Mouse (Mus musculus): Measurements from ENCODE around the gene Erich2.

The Erich2 gene

DNA sequence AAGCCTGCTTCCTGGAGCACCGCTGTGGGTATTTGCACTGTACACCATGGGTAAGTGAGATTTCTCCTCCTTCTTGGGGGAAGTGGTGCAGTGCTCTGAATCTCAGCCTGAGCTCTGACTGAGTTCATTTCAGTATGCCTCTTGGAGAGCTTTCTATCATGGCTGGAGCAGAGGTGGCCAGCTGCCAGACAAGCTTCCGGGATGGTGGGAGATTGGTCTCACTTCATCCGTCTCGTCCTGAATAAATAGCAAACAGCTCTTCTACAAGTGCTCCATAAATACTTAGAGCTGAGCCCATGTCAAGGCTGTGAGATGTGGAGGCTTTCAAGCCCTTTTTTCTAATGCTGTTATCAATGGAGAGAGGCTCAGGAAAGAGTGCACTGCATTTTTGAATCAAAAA lies 63.1 kb downstream of the Erich2 start:
- ChIA-PET CTCF (no interaction called here), POLR2A (interaction anchor here in 1 of 4 experiments (1.2 kb wide), 1 partner anchor 8 kb away, joined by 3 read pairs; no protein-coding TSS in a partner anchor)

DNA sequence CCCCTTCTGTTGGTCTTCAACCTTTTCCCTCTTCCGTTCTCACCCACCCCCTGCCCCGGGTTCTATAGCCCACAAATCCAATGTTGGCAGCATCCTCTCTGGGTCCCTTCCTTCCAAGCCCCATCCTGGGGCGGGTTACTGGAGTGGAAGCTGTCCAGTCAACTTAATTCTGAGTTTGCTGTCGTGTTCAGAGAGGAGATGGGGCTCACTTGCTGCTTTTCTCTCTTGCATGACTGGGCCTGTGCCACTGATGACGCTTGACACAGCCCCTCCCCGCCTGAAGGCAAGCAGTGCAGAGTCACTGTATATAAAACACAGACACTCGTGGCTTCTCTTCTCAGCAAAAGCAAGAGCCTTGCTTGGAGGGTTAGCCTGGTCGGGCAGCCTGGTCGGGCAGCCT lies 63.6 kb downstream of the Erich2 start:
- CTCF ChIA-PET = interaction anchor here in 2 of 4 experiments (0.6 to 2.1 kb wide), 2 partner anchors 48 to 60 kb away, joined by 3 to 6 read pairs; no protein-coding TSS in a partner anchor
- POLR2A ChIA-PET = interaction anchor here in 1 of 4 experiments (1.2 kb wide), 1 partner anchor 9 kb away, joined by 3 read pairs; no protein-coding TSS in a partner anchor

DNA sequence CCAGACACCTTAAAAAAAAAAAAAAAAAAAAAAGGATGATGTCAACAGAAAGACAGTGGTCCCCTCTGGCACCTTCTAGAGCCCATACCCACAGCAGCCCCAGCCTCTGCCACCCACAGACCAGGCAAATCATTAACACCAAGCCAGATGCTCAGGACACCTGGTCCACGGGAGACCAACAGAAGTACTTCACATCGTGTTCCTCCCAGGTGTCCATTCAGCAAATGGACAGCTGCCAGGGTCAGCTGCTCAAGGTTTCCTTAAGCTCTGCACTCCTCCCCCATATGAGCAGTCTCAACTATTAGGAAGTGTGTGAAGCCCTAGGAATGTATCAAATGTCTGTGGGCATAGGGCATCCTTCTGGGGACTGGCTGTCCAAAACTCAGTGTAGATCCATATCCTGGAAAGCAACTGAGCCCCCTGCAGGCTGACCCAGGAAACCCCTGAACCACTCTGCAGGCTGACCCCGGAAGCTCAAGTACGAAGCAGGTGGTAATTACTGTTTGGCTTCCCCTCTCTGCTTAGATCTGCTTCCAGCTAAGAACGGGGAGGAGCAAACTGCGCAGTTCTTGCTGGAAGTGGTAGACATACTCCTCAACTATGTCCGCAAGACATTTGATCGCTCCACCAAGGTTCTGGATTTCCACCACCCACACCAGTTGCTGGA lies 65.1 kb downstream of the Erich2 start:
- CTCF ChIA-PET = interaction anchor here in 3 of 4 experiments (0.9 to 2.1 kb wide), 3 partner anchors 11 to 535 kb away, joined by 4 to 13 read pairs (median 6); no protein-coding TSS in a partner anchor
- POLR2A ChIA-PET = interaction anchor here in 3 of 4 experiments (0.6 to 0.8 kb wide), 5 partner anchors 9 to 850 kb away, joined by 3 to 7 read pairs (median 4); no protein-coding TSS in a partner anchor

DNA sequence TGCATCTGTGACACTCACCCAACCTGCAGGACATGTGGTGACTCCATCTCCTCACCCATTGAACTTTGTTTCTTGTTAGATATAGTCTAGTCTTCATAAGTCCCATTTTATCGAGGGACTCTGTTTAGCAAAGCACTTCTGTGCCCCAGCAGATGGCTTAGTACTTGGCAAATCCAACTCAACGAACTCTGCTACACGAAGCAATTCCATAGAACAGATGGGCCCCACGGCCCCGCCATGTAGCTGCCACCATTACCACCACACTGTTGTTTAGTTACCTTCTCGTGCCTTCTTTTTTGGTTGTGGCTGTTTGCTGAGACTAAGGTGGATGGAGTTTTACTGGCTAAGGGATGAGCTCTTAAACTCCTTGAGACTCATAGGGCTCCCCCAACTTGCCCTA lies 79.6 kb downstream of the Erich2 start:
- POLR2A ChIA-PET = no interaction called here
- CTCF ChIA-PET = no interaction called here
